Mouse (Mus musculus) myocyte (in vitro differentiated cells): ENCODE measurements around the gene Oxct2a. TPM values are rescaled to one million over a fixed set of nuclear protein-coding genes. Genes with fewer than 3 reads are reported as not detected.
A peak's percentile ranks its signal among the peaks of the same experiment; 100 is the strongest.
"Not testable (repeated sequence)": the region's sequence is repeated elsewhere in the genome, so short reads cannot be mapped to it uniquely, and the experiment has no call there.

Experiments used
- H3K27me3 ChIP-seq: one replicate; pipeline ENCODE4 v1.6.1; 2011; ENCODE audit not compliant: control insufficient read depth, insufficient read depth, insufficient read length
- H3K36me3 ChIP-seq: one replicate; pipeline ENCODE4 v1.6.1; 2011; ENCODE audit not compliant: control insufficient read depth, insufficient read depth
- H3K4me2 ChIP-seq: one replicate; pipeline ENCODE4 v1.6.1; 2011; ENCODE audit warnings: low read depth, control low read depth
- H3K4me3 ChIP-seq: one replicate; pipeline ENCODE4 v1.5.1; 2011; ENCODE audit warnings: mild to moderate bottlenecking, control low read depth, moderate library complexity
- H3K79me2 ChIP-seq: one replicate; pipeline ENCODE4 v1.6.1; 2011; ENCODE audit not compliant: control insufficient read depth, insufficient read depth
- H3ac ChIP-seq: one replicate; pipeline ENCODE4 v1.6.1; 2011; ENCODE audit not compliant: control insufficient read depth, insufficient read length
- CEBPB ChIP-seq: IDR thresholded peaks from 2 replicates; pipeline ENCODE4 v1.6.1; 2011; ENCODE audit warnings: mild to moderate bottlenecking, moderate library complexity; ENCODE audit not compliant: poor library complexity, insufficient read depth, severe bottlenecking
- E2F4 ChIP-seq: IDR thresholded peaks from one replicate; pipeline ENCODE4 v1.6.1; 2011; ENCODE audit warnings: mild to moderate bottlenecking, control low read depth, moderate library complexity; ENCODE audit not compliant: insufficient read depth
- MAX ChIP-seq: IDR thresholded peaks from one replicate; pipeline ENCODE4 v1.6.1; 2011; ENCODE audit warnings: low read depth, mild to moderate bottlenecking, control low read depth
- MYOD1 ChIP-seq, 3 experiments: IDR thresholded peaks; one replicate each; pipeline ENCODE4 v1.6.1; 2011; ENCODE audit warnings: control low read depth in 2 of 3, low read depth in 2 of 3, mild to moderate bottlenecking in 2 of 3, moderate library complexity in 1 of 3; ENCODE audit not compliant: insufficient read length in 2 of 3, control insufficient read depth in 1 of 3
- MYOG ChIP-seq, 3 experiments: IDR thresholded peaks; one replicate each; pipeline ENCODE4 v1.6.1; 2011; ENCODE audit warnings: control low read depth in 2 of 3, low read depth in 2 of 3, mild to moderate bottlenecking in 2 of 3; ENCODE audit not compliant: insufficient read length in 2 of 3, control insufficient read depth in 1 of 3, insufficient read depth in 1 of 3
- POLR2A ChIP-seq: IDR thresholded peaks from one replicate; pipeline ENCODE4 v1.6.1; 2011; ENCODE audit warnings: low read depth, mild to moderate bottlenecking, control low read depth, moderate library complexity; ENCODE audit not compliant: insufficient read length
- POLR2AphosphoS2 ChIP-seq: IDR thresholded peaks from one replicate; pipeline ENCODE4 v1.6.1; 2011; ENCODE audit warnings: low read depth, control low read depth; ENCODE audit not compliant: insufficient read length
- REST ChIP-seq: IDR thresholded peaks from one replicate; pipeline ENCODE4 v1.6.1; 2011; ENCODE audit warnings: mild to moderate bottlenecking, control low read depth, moderate library complexity; ENCODE audit not compliant: insufficient read depth, insufficient read length
- SRF ChIP-seq: IDR thresholded peaks from one replicate; pipeline ENCODE4 v1.6.1; 2011; ENCODE audit warnings: low read depth; ENCODE audit not compliant: control insufficient read depth, insufficient read length
- TCF12 ChIP-seq: IDR thresholded peaks from one replicate; pipeline ENCODE4 v1.6.1; 2011; ENCODE audit warnings: mild to moderate bottlenecking, control low read depth; ENCODE audit not compliant: poor library complexity, insufficient read depth, severe bottlenecking
- TCF3 ChIP-seq: IDR thresholded peaks from one replicate; pipeline ENCODE4 v1.6.1; 2011; ENCODE audit warnings: low read depth, control low read depth; ENCODE audit not compliant: insufficient read length
- USF1 ChIP-seq: IDR thresholded peaks from one replicate; pipeline ENCODE4 v1.6.1; 2011; ENCODE audit warnings: low read depth, mild to moderate bottlenecking, control low read depth, moderate library complexity
- polyA plus RNA-seq: library from polyadenylated mRNA; unstranded; fragments of >200 nt; fragmentation: generic; extraction: Trizol; gene quantifications from one replicate; pipeline ENCODE4 v1.2.1, GENCODE M21; 2012; ENCODE audit warnings: missing spikeins

Oxct2a gene
- polyA plus RNA-seq, 1 experiment, result 0.04 TPM

DNA sequence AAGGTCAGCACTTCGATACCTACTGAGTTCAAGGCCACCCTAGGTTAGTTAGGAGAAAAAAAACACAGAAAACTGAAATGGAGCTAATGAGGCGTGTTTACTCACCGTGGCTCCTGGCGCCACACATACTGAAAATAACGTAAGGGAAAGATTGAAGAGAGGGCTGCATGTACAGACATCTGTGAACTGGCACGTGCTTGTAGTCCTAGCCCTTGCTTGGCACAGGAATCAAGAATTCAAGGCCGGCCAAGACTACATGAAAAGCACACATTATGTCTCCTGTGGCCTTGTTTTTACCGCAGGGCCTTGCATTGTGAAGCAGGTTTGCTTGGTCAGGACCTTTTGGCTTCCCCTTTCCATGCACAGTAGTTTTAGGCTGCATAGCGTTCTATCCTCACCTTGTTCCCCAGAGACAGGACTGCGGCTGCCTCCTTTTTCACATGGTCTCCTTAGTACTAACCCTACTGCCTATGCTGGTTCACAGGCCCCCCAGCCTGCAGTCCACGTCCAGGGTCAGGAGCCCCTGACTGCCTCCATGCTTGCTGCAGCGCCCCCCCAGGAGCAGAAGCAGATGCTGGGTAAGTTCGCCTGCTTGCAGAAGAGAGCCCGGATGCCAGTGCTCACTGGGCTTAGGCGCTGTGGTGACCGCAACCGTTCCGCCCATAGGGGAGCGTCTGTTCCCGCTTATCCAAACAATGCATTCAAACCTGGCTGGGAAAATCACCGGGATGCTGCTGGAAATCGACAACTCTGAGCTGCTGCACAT lies 26.1 kb downstream of the Oxct2a start:
- Histone ChIP-seq H3K4me2 (no peak overlapping the region), H3K36me3 (peaks cover 41% of the 10 kb centered on the region), H3K79me2 (no peaks in the 10 kb centered on the region), H3K27me3 (no peaks in the 10 kb centered on the region), H3K4me3 (no peak overlapping the region), H3ac (no peak overlapping the region)
- TF ChIP-seq POLR2AphosphoS2, result no peak
- TF ChIP-seq MAX, result no peak
- no peak for TF ChIP-seq TCF3
- no peak for TF ChIP-seq SRF
- no peak for TF ChIP-seq REST
- TF ChIP-seq TCF12, result no peak
- TF ChIP-seq USF1, result no peak
- no peak for TF ChIP-seq POLR2A

DNA sequence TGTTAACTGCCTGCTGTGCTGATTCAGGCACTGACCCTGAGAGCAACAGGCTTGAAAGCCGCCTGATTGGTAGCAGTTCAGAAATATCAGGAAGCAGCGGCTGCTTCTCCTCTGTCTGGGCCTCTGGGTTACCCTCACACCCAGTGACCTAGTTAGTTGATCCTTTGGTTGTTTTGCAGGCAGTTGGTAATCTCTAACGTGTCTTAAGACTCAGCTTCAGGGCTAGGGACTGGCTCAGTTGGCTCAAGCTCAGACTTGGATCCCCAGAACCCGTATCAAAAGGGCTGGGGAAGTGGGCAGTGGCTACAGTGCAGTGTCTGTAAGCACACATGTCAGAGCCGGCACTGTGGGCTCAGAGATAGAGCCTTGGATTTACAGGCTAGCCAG lies 27.3 kb downstream of the Oxct2a start:
- TF ChIP-seq TCF12 (no peak), POLR2A (no peak), REST (no peak), CEBPB (no peak), TCF3 (no peak), MAX (no peak), POLR2AphosphoS2 (no peak), E2F4 (no peak), SRF (no peak), MYOG (IDR thresholded peaks at IDR 0.05; ENCODE audit: control insufficient read depth in 1 of 3, insufficient read depth in 1 of 3, insufficient read length in 2 of 3, low read depth in 2 of 3) (no peak), MYOD1 (IDR thresholded peaks at IDR 0.05; ENCODE audit: control insufficient read depth in 1 of 3, insufficient read length in 2 of 3, low read depth in 2 of 3) (no peak), USF1 (no peak)
- Histone ChIP-seq H3K4me3 (no peak overlapping the region), H3K36me3 (peaks cover 49% of the 10 kb centered on the region), H3K4me2 (no peak overlapping the region), H3K79me2 (no peaks in the 10 kb centered on the region), H3K27me3 (no peaks in the 10 kb centered on the region), H3ac (no peak overlapping the region)

DNA sequence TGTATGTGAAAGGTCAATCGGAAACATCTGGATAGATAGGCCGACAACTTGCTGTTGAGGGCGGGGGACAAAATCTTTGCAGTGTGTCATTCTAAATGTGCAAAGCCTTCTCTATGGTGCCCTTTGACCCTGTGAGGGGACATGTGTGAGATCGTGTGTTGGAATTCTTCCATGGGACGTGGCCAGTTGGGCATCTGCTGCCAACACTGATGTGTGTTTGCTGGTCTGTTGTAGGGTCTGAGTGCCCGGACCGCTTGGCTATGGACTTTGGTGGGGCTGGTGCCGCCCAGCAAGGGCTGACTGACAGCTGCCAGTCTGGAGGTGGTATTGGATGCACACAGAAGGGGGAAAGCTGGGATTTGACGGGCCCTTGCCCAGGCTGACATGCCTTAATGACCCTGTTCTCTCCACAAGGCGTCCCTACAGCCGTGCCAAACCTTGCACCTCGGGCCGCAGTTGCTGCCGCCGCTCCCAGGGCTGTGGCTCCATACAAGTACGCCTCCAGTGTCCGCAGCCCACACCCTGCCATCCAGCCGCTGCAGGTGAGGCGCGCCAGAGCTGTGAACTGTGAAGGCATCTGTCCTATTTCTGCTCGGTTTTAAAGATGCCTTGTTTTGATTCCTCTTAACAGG lies 27.8 kb downstream of the Oxct2a start:
- Histone ChIP-seq H3K79me2 (no peaks in the 10 kb centered on the region), H3K4me3 (no peak overlapping the region), H3K4me2 (no peak overlapping the region), H3K27me3 (no peaks in the 10 kb centered on the region), H3K36me3 (peaks cover 54% of the 10 kb centered on the region), H3ac (no peak overlapping the region)
- TF ChIP-seq POLR2A (no peak), MYOD1 (IDR thresholded peaks at IDR 0.05; ENCODE audit: control insufficient read depth in 1 of 3, insufficient read length in 2 of 3, low read depth in 2 of 3) (peak in 1 of 3 experiments; percentile 17)

DNA sequence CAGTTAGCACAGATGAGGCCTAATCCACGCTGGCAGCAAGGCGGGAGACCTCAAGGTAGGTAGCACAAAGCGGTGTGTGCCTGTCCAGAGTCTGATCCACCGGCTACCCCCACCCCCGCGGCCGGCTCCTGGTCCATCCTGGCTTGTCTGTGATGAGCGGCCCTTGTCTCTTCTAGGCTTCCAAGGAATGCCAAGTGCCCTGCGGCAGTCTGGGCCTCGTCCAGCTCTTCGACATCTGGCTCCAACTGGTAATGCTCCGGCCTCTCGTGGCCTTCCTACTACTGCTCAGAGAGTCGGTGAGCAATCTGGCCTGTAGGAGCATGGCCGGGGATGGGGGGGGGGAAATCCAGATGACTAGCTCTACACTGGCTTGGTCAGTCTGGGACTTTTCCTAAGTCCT lies 28.4 kb downstream of the Oxct2a start:
- H3K4me3 ChIP-seq, H3K4me2 ChIP-seq, H3ac ChIP-seq, H3K79me2 ChIP-seq, H3K27me3 ChIP-seq: not testable (repeated sequence)
- H3K36me3 ChIP-seq, result peaks cover 53% of the 10 kb centered on the region

DNA sequence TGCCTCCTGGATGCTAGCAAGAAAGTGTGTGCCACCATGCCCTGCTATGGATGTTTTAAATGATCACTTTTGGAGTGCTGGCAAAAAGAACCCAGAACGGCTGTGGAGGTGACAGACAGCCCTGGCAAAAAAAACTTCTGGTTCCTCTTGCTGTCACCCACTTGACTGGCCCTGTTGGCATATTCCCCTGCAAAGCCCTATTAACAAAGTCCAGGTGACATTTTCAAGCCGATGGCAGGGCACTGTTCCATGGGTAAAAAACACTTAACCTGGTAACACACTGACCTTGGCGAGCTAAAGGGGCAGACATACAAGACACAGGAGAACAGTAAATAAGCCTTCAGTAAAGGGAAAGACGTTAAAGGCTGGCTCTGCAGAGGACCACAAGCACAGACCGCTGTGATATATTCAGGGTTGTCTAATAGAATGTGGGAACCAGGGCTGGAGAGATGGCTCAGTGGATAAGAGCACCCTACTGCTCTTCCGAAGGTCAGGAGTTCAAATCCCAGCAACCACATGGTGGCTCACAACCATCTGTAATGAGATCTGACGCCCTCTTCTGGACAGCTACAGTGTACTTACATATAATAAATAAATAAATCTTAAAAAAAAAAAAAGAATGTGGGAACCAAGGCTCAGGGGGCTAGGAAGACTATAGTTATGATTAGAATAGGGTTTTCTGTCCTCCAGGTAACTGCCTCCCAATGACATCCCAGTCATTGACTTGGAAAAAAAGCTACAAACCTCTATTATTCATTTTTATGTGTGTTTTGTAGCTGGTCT lies 29.6 kb downstream of the Oxct2a start:
- no peak overlapping the region for H3K4me3 ChIP-seq
- H3K4me2 ChIP-seq, result no peak overlapping the region
- no peaks in the 10 kb centered on the region for H3K79me2 ChIP-seq
- no peak for TF ChIP-seq SRF
- no peak for TF ChIP-seq TCF12
- TF ChIP-seq TCF3, result no peak
- TF ChIP-seq CEBPB, result no peak
- TF ChIP-seq POLR2AphosphoS2, result no peak
- no peak for TF ChIP-seq MAX
- H3K36me3 ChIP-seq, result peaks cover 52% of the 10 kb centered on the region
- H3ac ChIP-seq, result no peak overlapping the region
- H3K27me3 ChIP-seq, result no peaks in the 10 kb centered on the region
